Mouse (Mus musculus): ENCODE measurements around the gene H2-Eb1. TPM values are rescaled to one million over a fixed set of nuclear protein-coding genes. Genes with fewer than 3 reads are reported as not detected.

H2-Eb1 gene
- 93.0 and 109 TPM in 2 replicates for polyA plus RNA-seq (2012; ENCODE audit: insufficient read depth, insufficient read length, missing spikeins)

DNA sequence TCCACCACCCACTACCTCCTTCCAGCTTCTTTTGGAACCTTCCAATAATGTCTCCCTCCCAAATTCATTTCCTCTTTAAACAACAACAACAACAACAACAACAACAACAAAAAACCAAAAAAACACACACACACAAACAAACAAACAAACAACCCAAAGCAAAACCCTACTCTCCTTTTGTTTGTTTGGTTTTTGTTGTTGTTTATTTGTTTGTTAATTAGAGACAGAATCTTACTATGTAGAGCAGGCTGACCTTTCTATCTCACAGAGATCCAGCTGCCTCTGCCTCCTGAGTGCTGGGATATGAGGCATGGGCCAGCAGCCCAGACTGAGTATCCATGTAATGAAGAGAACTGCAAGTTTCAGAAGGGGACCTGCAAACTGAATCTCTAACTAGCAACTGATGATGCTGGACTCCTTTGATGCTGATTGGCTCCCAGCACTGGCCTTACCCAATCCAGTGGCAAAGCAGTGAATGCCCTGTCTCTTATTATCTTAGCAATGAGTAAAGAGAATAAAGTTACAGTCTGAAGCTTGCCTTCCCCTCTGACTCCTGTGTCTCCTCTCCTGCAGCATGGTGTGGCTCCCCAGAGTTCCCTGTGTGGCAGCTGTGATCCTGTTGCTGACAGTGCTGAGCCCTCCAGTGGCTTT is at the start of gene H2-Eb1:
TSS of gene H2-Eb1 (plus strand) at position 488 of the 651 bp plus-strand sequence.
- Histone ChIP-seq H3K4me3 (ENCODE audit: insufficient read depth, low read depth, low read length) (peak within 1 kb of the TSS; percentile 49), H3K4me1 (ENCODE audit: control insufficient read depth, insufficient read depth, insufficient read length, low read length) (no peaks in the 10 kb centered on the region), H3K27ac (replicated peaks; ENCODE audit: low read depth, low read length) (peak within 1 kb of the TSS; percentile 78)

DNA sequence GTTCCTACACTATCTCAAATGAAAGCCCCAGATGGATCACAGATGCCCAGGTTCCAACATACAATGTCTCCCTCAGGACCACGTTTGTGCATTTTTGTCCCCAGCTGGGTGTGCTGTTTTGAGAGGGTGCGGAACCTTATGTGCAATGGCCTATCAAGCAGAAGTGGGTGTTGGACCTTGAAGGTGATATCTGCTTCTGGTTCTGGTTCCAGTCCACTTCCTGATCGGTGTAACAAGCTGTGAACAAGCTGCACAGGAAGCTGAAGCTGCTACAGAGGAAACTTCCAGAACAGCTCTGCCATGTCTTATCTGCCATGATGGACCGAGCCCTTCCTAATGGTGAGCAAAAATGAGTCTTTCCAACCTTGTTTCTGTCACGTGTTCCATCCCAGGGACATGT is 49.2 kb upstream of the H2-Eb1 start:
- H3K27ac ChIP-seq (replicated peaks; ENCODE audit: low read depth, low read length): no peak overlapping the region
- no peak overlapping the region for H3K4me3 ChIP-seq (ENCODE audit: insufficient read depth, low read depth, low read length)
- no peaks in the 10 kb centered on the region for H3K4me1 ChIP-seq (ENCODE audit: control insufficient read depth, insufficient read depth, insufficient read length, low read length)

DNA sequence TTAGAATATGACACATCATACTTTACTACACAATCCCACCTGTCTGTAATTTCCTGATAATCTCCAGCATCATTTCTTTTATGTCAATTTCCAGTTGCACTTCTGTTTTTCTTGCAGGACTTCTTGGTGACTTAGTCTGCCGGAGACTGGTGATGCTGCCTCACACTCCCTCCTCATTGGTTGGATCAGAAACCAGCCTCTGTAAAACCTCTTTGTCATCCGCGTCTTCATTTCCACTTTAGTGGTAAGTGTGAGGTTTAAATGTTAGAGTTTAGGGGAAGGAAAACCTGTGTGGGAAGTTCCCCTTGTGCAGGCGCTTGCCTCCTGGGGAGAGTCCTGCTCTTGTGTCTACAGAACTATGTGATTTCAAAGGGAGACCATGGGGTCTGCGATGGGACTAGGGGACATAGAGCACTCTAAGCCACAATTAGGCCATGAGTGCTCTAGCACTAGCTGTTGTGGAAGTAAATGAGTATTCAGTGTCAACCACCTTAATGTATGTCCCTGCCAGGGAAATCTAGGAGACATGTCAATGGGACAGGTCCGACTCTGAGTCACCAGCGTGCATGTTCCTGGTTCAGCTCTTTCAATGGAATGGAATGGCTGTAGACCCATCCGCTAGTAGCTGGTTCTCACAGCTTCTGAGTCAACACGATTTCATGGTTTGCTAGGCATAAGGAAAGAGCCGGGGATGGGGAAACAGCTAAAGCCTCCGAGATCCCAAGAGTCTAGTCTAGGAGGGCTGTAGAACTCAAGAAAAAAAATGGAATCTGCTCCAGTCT is 47.9 kb upstream of the H2-Eb1 start, which contains the start of gene H2-Ab1:
TSS of gene H2-Ab1 (plus strand) at position 96 of the 782 bp plus-strand sequence.
- Histone ChIP-seq H3K4me3 (ENCODE audit: insufficient read depth, low read depth, low read length) (no peak within 1 kb of the TSS), H3K27ac (replicated peaks; ENCODE audit: low read depth, low read length) (peak within 1 kb of the TSS; percentile 58), H3K4me1 (ENCODE audit: control insufficient read depth, insufficient read depth, insufficient read length, low read length) (no peaks in the 10 kb centered on the region)

DNA sequence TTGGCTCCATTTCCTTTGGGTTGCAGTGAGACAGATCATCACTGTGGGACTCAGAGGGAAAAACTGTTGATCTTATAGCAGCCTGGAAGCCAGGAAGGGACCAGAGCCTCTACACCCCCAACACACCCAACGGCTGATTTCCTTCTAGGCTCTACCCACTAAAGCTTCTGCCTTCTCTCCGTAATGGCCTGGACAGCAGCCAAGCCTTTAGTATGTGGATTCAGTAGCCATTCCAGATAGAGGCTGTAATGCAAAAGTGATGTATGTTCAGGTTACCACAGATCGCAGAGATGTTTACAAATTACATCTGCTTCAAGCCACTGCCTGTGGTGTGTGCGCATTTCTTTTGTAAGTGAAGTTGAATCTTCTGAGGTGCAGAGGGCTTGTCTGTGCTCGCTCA is 45.1 kb upstream of the H2-Eb1 start:
- no peak overlapping the region for H3K4me3 ChIP-seq (ENCODE audit: insufficient read depth, low read depth, low read length)
- H3K4me1 ChIP-seq (ENCODE audit: control insufficient read depth, insufficient read depth, insufficient read length, low read length): no peaks in the 10 kb centered on the region
- H3K27ac ChIP-seq (replicated peaks; ENCODE audit: low read depth, low read length): no peak overlapping the region

DNA sequence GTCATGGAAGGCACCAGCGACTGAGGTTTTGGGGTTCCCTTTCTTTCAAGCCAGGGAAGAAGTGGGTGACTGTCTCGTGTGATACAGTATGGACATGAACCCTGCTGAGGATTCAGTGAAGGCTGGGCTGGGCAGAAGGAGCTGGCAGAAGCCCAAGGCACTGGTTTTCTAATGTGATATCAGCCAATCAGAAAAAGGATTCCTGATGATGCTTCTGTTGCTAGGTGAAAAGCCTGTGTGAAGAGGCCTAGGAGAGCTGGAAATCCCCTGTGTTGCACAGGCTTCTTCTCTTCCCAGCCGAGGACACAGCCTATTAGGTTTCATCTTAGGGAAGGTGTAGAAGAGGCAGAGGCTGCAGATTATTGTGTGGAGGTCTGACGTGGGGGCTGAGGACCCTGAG is 44.2 kb upstream of the H2-Eb1 start:
- H3K27ac ChIP-seq (replicated peaks; ENCODE audit: low read depth, low read length): peak overlapping the region; percentile 71

GRCm38 (mm10) chr17:34263068-34263467 is 42.6 kb upstream of the H2-Eb1 start:
- Histone ChIP-seq H3K4me3 (ENCODE audit: insufficient read depth, low read depth, low read length) (peak overlapping the region; percentile 60), H3K4me1 (ENCODE audit: control insufficient read depth, insufficient read depth, insufficient read length, low read length) (no peaks in the 10 kb centered on the region), H3K27ac (replicated peaks; ENCODE audit: low read depth, low read length) (0 out of 2 replicates have a peak overlapping the region, but pooled peaks have one; percentile 11)

More for the DNA sequence above, 44.2 kb upstream of the H2-Eb1 start:
- Histone ChIP-seq H3K4me1 (ENCODE audit: control insufficient read depth, insufficient read depth, insufficient read length, low read length) (no peaks in the 10 kb centered on the region), H3K4me3 (ENCODE audit: insufficient read depth, low read depth, low read length) (no peak overlapping the region)

GRCm38 (mm10) chr17:34263811-34264371 is 41.8 kb upstream of the H2-Eb1 start:
- Histone ChIP-seq H3K27ac (replicated peaks; ENCODE audit: low read depth, low read length) (no peak overlapping the region; the same call in 1 of the 2 replicates), H3K4me3 (ENCODE audit: insufficient read depth, low read depth, low read length) (peak overlapping the region; percentile 60), H3K4me1 (ENCODE audit: control insufficient read depth, insufficient read depth, insufficient read length, low read length) (no peaks in the 10 kb centered on the region)

DNA sequence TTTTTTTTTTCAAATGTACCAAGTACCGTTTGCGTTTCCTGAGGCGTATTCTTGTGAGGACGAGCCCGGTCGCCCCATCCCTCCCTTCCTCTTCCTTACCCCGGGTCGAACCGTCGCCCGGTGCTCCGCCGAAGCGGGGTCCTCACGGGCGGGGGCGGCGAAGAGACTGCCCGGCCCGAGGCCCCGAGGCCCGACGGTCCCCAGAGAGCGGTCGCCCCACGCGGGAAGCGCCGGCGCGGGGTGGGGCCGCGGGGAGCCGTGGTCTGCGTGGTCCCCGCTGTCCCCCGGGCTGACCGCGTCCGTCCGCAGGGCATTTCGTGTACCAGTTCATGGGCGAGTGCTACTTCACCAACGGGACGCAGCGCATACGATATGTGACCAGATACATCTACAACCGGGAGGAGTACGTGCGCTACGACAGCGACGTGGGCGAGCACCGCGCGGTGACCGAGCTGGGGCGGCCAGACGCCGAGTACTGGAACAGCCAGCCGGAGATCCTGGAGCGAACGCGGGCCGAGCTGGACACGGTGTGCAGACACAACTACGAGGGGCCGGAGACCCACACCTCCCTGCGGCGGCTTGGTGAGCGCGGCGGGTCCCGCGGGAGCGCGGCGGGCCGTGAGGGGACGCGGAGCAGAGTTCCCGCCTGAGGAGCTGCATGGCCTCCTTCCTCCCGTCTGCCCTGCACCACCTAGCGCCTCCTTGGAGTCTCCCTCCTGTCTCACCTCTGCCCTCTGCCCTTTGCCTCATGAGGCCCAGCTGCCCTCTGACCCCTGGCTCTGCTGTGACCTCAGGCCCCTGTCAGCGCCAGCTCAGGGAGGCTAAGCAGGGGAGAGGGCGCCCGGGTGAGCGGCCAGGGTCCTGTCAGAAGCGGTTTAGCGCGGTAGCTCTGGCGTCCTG is 41.0 kb upstream of the H2-Eb1 start:
- peak overlapping the region; percentile 60 for H3K4me3 ChIP-seq (ENCODE audit: insufficient read depth, low read depth, low read length)
- H3K4me1 ChIP-seq (ENCODE audit: control insufficient read depth, insufficient read depth, insufficient read length, low read length): no peaks in the 10 kb centered on the region
- H3K27ac ChIP-seq (replicated peaks; ENCODE audit: low read depth, low read length): no peak overlapping the region; the same call in 1 of the 2 replicates

DNA sequence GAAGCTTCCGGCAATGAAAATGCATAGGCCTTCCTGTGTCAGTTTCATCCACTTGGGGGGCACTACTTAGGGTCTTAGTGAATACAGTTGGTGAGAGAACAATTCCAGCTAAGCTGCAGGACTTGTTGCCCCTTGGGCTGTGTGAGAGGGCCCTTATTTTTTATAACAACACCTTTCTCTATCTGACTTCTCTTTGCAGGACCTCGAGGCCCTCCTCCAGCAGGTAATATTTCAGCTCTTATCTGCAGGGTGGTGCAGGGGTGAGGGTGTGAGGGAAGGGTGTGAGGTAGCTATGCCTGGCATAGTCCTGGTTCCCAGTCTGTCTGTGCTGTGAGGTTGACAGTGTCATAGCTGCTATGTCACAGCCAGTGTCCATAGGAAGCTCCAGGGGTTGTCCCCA is 37.4 kb upstream of the H2-Eb1 start:
- Histone ChIP-seq H3K27ac (replicated peaks; ENCODE audit: low read depth, low read length) (no peak overlapping the region), H3K4me3 (ENCODE audit: insufficient read depth, low read depth, low read length) (no peak overlapping the region)

DNA sequence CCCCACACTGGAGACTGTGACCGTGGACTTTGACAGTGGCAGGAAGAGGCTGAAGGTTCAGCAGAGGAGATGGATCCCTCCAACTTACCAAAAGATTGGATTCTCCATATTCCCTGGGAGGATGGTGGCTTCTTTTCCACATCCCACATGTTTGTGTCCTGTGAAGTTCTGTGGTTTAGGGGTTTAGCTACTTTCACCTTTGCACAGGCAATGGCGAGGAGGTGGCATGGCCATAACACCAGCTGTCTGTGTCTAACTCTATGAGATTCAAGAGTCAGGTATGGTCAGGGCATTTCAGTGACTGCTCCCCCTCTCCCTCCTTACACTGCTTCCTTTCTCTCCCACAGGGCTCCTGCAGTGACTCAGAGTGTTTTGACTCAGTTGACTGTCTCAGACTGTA is 36.9 kb upstream of the H2-Eb1 start:
- H3K4me1 ChIP-seq (ENCODE audit: control insufficient read depth, insufficient read depth, insufficient read length, low read length): no peaks in the 10 kb centered on the region
- no peak overlapping the region for H3K4me3 ChIP-seq (ENCODE audit: insufficient read depth, low read depth, low read length)
- H3K27ac ChIP-seq (replicated peaks; ENCODE audit: low read depth, low read length): no peak overlapping the region

More for the DNA sequence above, 37.4 kb upstream of the H2-Eb1 start:
- no peaks in the 10 kb centered on the region for H3K4me1 ChIP-seq (ENCODE audit: control insufficient read depth, insufficient read depth, insufficient read length, low read length)

GRCm38 (mm10) chr17:34269817-34270216 is 35.9 kb upstream of the H2-Eb1 start:
- Histone ChIP-seq H3K27ac (replicated peaks; ENCODE audit: low read depth, low read length) (no peak overlapping the region), H3K4me3 (ENCODE audit: insufficient read depth, low read depth, low read length) (no peak overlapping the region), H3K4me1 (ENCODE audit: control insufficient read depth, insufficient read depth, insufficient read length, low read length) (no peaks in the 10 kb centered on the region)

- Histone ChIP-seq H3K4me3 (ENCODE audit: insufficient read depth, low read depth, low read length) (no peak overlapping the region), H3K4me1 (ENCODE audit: control insufficient read depth, insufficient read depth, insufficient read length, low read length) (no peaks in the 10 kb centered on the region)
These were observed 35.4 kb upstream of the H2-Eb1 start for GRCm38 (mm10) chr17:34270230-34270629.

GRCm38 (mm10) chr17:34270940-34271339 is 34.7 kb upstream of the H2-Eb1 start:
- no peak overlapping the region for H3K27ac ChIP-seq (replicated peaks; ENCODE audit: low read depth, low read length)

More at GRCm38 (mm10) chr17:34270230-34270629, 35.4 kb upstream of the H2-Eb1 start:
- H3K27ac ChIP-seq (replicated peaks; ENCODE audit: low read depth, low read length): no peak overlapping the region

DNA sequence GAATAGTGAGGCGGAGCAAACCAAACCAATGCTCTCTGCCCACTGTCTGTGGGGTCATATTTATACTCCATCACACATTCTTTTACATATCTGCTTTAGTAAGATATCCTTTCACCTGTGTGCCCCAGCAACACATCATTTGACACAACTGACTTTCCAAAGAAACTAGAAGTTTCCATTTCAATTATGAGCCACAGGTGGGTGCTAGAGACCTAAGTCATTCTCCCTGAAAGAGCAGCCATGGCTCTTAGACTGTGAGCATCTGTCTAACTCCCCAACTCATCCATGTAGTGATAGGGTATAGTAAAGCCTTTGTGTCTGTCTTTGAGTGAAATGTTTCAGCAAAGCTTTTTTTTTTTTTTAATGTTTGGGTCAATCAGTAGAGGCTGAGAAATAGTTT is 33.6 kb upstream of the H2-Eb1 start:
- no peaks in the 10 kb centered on the region for H3K4me1 ChIP-seq (ENCODE audit: control insufficient read depth, insufficient read depth, insufficient read length, low read length)
- no peak overlapping the region for H3K27ac ChIP-seq (replicated peaks; ENCODE audit: low read depth, low read length)
- no peak overlapping the region for H3K4me3 ChIP-seq (ENCODE audit: insufficient read depth, low read depth, low read length)

More at GRCm38 (mm10) chr17:34270940-34271339, 34.7 kb upstream of the H2-Eb1 start:
- Histone ChIP-seq H3K4me3 (ENCODE audit: insufficient read depth, low read depth, low read length) (no peak overlapping the region), H3K4me1 (ENCODE audit: control insufficient read depth, insufficient read depth, insufficient read length, low read length) (no peaks in the 10 kb centered on the region)

Measured in brown adipose tissue, adult 24 weeks (tissue).